Mouse (Mus musculus) thymus, postnatal 14 days (tissue): ENCODE results near the gene Gif.

ENCODE experiments used
- DNase-seq: peaks from one replicate; pipeline ENCODE4 v3.0.0; 2021

Gif gene

DNA sequence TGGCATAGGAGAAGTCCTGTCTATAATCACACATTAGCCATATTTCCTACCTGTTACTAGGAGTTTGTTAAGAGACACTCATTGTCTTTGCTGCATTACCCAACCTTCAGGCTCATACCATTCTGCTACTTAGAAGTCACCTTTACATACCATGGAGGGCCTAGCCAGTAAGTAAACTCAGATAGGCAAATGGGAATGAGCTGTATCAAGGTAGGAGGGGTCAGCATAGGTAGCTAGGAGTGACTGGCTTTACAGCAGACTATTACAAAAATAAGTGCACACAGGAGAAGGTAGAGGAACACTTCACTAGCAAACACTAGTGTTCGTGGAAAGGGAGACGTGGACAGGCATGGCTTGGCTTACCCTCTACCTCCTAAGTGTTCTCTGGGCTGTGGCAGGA lies at the start of gene Gif:
Gene Gif, plus strand, starts transcription at position 257 of the 400 bp plus-strand sequence.
- DNase-seq: no peak

DNA sequence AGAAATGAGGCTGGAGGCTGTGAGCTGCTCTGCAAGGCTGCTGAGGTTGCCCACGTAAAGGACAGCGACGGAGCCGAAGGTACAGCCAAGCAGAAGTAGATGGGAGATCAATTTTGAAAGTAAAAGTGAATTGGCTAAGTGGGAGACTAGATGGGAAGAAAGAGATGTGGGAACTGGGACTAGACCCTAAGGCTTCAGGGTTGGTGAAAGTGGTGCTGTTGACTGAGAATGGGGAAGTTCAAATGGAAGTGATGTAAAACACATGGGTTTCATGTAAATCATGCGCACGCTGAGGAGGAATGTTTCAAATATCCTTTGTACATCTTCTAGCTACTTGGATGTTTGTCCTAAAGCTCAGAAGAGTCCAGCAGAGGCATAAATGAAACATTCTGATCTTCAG lies 49.0 kb upstream of the Gif start:
- no peak for DNase-seq

DNA sequence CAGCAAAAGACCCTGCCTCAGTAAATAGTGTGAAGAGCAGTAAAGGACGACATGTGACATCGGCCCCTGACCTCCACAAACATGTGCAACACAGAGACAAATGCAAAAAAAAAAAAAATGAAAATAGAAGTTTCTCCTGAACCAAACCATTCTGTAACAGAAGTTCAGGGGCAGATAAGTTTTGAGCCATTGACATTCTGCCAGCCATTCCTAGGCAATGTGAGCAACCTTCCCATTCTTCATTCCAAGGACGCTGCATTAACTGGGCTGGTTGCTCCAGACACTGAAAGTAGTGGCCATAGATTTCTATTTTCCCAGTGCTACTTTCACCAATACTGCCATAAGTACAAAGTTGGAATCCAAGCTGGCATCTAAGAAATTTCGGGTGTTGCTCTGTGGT lies 34.9 kb upstream of the Gif start:
- no peak for DNase-seq

DNA sequence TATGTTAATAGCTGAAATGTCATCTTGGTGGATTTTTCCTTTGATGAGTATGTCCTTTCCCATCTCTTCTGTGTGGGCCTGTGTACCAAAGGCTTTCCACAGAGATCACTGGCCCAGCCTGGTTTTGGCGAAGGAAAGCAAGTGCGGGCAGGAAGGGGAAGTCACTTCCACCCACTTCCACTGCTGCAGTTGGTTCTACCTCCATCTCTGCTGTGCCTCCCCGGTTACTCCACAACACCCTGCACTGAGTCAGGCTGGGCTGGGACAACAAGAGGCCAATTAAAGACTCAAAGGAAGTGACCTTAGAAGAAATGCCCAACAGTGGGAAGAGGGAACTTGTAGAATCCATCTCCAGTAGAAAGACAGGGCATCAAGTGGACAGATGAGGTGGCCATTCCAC lies 27.3 kb upstream of the Gif start:
- no peak for DNase-seq

DNA sequence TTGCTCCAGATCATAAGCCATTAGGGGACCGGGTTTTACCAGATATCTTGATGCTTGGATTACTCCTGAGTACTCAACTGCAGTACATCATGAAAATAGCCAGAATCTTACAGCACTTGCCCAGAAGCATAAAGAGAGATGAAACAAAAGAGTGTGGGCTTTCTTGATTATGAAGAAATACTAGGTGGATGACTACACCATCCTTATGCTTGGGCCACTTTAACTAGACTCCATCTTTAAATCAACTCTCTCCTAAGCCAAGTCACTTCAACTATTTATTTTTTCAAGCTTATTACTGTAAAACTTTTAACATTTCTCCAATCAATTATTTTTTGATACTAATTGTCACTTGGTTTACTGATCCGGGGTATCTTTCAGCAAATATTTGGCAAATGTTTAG lies 23.5 kb upstream of the Gif start:
- DNase-seq: no peak

DNA sequence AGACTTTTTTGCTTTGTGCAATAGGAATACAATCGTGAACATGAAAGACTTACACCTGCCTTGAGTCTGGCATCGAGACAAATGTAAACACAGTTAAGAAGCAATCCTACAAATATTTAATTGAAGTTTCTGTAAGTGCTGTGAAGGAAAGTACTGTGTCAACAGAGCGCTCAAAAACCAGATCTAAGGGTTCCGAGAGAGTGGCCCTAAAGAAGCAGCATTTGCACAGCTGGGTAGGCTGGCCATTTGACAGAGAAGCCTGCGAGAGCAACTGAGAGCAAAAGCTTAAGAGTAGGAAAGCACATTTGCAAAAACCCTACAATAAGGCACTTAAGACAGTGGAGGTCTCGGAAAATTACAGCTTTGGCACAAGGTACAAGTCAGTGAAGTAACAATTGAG lies 23.1 kb upstream of the Gif start:
- no peak for DNase-seq

DNA sequence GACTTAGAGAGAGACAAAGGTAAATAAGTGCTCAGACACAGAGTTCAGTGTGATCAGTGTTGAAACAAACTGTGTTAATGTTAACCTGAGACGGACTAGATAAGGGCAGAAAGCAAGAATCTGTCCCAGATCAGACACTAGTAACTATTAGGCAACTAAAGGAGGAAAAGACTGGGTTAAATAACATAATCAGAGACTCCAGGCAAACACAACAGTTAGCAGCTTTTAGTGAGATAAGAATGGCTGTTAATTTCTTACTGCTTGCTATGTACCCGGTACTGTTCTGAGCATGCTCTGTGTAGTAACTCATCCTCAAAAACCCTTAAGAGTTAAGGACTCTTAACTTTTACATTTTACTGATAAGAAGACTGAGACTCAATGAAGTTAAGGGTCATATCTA lies 21.4 kb upstream of the Gif start:
- no peak for DNase-seq

DNA sequence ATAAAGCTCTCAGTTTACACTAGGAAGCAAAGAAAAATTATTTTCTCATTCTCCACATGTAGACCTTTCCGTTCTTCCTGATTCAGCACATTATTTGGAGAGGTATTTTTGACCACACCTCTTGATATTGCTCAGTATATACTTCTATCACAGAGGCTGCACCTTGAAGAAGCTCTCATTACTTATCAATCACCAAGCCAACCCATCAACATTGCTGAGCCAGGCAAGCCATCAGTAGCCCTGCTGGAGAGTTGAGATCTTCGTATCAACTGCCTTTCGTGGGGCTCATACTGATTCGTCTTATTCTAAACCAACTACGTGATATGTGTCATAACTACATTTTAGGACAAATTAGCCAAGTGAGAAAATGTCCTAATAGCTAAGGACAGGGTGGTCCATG lies 20.1 kb upstream of the Gif start:
- DNase-seq: no peak

DNA sequence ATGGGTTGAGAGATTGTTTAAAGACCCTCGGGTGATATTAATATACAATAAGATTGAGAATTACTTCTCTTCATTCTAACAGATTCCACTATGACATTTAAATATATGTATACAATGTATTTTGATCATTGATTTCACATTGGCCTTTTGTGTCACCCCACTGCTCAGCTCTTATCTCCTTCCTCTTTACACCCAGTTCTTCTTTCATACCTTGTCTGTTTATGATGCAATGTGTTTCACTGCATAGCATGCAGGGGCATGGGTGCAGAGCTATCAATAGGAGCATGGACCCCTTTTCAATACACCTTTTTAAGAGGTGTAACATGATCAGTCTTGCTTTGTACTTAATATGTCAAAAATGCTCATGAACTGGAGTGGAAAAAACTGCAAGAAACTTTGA lies 17.1 kb upstream of the Gif start:
- DNase-seq: no peak

DNA sequence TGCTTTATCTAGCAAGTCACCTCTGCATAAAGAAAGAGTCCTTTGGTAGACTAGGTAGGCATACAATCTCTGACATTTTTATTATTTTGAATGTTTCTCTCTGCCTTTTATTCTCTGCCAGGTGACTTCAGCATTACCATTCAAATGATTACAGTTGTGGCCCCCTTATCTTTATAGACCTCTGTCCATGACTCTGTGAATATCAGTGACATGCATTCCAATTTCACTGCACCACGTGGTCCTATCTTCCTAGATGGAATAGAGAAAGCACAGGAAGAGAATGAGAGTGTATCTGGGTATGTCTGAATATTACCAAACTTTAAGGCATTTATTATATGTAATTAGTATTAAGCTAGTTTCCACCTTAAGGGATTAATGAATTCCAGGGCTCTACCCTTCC lies 10.9 kb upstream of the Gif start:
- DNase-seq: no peak

DNA sequence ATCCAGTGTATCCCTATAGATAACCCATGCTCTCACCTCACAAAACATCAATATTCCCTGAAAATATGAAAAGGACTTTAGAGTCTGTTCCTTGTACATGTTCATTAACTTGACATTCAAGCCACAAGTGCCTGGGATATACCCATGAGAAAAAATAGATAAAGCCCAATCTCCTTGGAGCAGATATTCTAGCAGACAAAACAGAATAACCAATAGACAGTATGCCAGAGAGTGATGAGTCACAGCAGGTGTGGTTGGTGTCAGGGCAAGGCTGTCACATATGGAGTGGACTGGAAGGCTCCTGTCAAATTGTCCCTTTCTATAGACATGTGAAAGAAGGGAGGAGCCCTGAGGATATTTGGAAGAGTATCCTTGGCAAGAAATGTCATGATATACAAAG lies 1.7 kb upstream of the Gif start:
- no peak for DNase-seq

DNA sequence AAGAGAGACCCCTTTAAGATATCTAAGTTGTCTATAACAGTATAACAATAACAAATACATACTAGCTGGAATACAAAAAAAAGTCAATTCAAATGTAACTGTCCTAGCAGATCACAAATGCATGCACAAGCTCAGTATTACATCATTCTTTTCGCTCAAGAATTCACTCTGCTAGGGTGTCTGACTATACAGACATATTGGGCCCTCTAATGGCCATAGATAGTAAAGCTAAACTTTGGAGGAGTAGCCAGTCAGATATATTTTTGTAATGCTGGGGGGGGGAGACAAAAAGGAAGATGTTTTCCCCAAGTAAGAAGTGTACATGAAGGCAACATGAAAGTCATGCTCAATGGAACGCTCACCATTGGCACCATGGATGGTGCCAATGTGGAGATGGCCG lies 17.7 kb downstream of the Gif start:
- no peak for DNase-seq

DNA sequence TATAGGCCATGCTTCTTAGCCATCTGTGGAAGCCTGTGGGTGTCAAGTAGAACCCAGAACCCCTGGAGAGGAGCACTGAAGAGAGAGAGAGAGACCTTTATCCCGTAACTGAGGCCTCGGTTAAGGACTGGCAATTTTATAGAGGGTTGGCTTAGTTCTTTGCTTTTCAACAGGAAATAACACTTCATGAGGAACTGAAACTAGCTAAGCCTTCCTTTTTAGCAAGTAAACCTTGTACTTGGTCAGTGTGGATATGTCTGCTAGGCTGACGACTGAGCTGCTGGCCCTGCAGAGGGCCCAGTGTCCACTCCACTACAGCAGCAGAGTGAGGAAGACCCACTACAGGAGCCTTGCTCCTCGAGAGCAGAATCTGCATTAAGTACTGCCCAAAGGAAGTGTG lies 19.1 kb downstream of the Gif start:
- DNase-seq: no peak

DNA sequence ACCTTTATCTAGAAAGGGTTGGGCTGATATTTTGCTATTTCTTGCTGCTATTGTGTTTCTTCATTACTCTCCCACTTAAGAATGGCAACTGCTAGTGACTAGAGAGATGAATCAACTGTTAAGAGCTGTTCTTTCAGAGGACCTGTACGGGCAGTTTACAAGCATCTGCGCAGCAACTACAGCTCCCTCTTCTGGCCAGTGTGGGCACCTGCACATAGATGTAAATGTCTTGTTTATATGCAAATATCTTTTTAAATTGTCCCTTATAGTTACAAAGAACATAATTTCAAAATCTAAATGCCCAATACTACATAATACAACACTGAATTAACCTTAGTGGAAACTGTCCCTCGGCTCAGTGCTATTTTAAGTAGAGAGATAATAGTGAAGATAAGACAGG lies 20.8 kb downstream of the Gif start:
- peak; percentile 52 for DNase-seq

DNA sequence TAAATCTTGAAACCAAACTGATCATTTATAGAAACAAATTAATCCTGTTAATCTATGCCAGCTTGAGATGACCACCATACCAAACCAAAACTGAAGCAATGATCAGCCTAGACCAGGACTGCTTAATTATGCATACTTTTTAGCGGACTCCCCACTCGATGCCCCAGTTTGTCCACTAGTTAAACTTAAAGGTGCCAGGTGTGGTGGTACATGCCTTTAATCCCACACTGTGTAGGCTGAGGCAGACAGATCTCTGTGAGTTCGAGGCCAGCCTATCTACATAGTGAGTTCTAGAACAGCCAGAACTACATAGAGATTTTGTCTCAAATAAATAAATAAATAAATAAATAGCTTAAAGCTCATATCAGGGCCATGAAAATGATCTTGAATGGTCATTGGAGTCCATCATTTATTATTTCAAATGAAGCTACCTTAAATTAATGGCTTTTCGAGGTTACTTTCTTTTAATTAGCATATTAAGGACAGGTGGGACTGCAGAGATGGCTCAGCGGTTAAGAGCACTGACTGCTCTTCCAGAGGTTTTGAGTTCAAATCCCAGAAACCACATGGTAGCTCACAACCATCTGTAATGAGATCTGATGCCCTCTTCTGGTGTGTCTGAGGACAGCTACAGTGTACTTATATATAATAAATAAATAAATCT lies 22.0 kb downstream of the Gif start:
- no peak for DNase-seq

DNA sequence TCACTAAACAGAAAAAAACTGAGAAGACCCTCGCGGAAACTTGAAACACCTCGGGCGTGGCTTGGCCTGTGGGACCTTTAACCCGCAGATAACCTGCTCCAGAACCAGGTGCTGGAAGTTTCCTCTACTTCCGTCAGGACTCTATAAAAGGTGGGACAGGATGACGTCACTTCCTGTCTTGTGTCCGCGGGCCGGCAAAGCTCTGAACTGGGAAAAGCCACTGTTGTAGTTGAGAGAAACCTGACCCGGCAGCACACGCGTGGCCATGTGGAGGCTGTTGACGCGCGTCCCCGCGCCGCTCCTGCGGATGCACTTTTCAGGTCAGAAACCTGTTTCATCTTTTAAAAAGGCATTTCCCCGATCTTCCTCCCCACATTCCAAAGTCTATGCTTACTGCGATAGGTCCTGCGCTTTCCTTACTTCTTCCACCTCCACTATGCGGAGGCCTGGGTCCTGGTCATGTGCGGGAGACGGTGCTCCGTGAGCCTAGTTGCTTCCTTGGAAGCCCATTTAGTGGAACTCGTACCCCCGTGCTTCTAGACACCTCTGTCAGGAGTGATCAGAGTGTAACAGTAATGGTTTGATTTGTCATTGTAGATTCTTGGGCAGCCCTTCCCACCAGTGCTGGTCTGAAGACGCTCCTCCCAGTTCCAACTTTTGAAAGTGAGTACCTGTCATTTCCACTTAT lies 23.0 kb downstream of the Gif start, which contains the start of gene Mrpl16:
Gene Mrpl16, plus strand, starts transcription at position 187 of the 688 bp plus-strand sequence.
- peak; percentile 90 for DNase-seq

DNA sequence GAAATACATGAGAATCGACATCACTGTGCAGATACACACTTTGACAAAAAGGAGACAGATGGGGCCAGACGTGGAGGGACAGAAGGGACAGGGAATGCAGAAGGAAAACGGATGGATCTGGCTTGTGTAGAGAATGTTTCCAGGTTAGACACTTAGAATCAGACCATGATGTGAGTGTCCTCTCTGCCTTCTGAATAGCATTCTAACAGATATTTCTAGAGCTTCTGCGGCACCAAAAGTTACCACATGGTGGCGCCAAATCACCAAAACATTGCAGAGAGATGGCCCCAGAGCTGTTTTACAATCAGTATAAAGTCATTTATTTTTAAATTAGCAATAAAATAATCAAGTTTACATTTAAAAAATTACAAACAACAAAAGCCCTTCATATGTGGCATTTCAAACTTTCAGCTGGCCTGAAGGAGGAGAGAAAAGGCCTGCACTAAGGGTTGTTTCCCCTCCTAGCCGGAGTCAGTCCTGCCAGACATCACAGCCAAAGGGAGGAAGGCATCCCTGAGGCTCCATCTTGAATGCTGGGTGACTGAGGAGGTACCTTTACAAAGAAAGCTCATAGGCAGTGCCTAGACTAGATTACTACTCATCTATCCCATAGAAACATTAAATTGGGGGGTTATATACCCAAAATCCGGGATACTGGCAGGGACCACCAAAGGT lies 30.0 kb downstream of the Gif start:
- DNase-seq: peak; percentile 60

DNA sequence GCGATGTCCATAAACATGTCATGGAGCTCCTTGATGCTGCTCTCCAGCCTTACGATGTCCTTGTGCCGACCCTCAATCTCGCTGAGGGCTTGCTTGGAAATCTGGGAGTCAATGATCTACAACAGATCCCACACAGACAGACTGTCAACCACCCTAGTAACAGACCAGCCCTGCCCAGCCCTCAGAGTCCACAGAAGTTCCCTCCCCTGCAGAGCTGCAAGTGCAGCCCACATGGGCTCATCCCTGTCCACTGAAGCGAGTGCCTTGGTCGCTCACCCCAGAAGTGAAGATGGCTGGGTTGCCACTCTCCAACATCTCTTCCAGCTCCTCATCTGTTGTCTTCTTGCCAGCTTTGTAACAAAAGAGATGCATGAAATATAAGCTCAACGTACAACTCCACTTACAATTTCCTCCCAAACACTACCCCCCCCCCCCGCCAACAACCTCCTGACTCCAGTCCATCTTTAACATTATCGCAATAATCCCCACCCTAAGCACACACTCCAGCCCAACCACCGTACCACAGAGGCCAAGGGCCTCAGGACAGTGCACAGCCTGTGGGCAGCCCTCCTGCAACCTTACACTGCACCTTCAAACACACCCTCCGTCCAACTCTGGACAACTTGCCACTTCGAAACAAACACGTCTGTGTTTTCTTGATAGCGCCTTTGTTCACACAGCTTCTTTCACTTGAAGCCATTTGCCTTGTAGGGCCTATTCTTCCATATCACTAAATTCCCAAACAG lies 38.2 kb downstream of the Gif start:
- no peak for DNase-seq

DNA sequence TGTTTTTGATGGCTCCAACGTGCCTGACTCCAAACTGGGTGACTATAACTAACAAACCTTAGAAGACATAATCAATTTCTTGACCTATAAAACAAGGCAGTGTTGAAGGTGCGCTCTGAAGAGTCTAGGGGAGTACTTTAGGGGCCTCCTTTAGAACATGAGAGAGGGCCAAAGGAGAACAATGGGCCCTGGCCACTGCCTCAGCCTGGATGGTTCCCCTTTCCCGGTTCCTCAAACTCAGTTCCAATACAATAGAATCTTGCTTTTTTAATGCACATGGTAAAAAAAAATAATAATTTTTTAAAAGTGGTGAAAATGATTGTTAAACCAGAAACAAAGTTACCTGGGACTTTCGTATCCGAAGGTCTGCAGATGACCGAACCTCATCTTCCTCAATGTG lies 40.5 kb downstream of the Gif start:
- no peak for DNase-seq

DNA sequence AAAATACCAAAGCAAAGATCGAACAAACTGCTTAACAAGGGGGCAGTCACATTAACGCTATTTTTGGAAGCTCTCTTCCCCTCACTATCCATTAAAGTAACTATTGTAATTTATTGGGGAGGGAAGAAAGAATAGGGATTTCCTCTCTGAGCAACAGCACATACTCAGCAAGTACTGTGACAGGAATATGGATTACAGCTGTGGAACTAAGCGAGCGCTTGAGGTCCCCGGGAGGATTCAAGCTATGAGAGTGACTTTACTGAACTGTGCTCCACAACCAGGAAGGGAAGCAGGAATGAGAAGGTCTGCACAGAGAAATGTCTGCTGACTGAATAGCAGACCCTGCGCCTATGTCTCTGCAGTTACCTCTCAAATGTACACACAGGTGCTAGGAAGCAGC lies 41.5 kb downstream of the Gif start:
- no peak for DNase-seq

DNA sequence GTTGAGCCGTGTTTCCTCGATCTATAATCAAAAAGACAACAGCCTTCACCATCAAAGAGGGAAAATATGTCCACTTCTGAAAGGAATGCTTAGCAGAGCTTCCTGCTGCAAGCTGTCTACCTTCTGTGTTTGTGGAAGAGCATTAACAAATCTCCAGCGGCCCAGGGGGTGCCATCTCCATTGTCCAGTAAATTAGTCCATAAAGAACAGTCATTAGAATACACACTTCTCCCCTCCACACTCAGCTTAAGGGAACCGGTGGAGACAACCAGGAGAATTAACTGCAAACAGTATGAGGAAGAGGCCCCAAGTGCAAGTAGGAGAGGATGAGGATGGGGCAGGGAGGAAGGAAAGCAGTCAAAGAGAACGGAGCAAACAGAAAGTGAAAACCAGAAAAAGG lies 44.5 kb downstream of the Gif start:
- no peak for DNase-seq

DNA sequence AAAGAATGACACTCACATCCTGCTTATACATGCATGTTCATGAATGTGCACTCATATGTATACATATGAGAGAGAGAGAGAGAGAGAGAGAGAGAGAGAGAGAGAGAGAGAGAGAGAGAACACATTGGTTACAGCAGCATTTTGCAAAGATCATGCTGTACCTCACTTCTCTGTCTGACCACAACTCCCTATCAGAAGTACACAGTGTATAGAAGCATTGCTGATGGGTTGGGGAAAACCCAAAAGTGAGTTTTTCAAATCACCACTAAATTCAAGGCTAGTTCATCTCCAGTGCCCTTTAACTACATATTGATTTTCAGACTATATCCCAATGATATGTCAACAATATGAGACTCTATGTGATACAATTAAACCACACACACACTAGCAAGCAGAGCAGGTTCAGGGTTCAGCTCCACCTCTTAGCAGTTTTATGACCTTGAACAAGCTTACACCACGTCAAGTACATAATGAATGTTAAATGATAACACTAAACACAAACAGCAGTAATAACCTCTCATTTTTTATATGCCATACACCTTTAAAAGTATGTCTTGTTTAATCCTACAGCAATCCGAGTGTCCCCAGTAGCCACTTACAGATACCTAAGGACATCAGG lies 46.5 kb downstream of the Gif start:
- no peak for DNase-seq

DNA sequence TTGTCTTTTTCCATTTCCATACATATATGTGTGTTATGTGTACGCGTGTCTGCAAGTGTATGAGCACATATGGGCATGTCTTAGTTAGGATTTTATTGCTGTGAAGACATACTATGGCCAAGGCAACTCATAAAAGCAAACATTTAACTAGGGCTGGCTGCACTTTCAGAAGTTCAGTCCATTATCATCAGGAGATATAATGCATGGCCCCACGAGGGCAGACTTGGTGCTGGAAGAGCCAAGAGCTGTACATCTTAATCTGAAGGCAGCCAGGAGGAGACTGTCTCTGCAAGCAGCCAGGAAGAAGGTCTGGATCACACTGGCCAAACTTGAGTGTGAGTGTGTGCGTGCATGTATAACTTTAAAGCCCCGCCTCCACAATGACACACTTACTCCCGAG lies 47.1 kb downstream of the Gif start:
- DNase-seq: no peak
